Mouse (Mus musculus) neural tube, embryonic 10.5 days (tissue): ENCODE results near the gene Vbp1.

Experiments used
- DNase-seq: peaks from one replicate; pipeline ENCODE4 v3.0.0-alpha.2; 2017; ENCODE audit warnings: low spot score; ENCODE audit errors: extremely low spot score

The Vbp1 gene

DNA sequence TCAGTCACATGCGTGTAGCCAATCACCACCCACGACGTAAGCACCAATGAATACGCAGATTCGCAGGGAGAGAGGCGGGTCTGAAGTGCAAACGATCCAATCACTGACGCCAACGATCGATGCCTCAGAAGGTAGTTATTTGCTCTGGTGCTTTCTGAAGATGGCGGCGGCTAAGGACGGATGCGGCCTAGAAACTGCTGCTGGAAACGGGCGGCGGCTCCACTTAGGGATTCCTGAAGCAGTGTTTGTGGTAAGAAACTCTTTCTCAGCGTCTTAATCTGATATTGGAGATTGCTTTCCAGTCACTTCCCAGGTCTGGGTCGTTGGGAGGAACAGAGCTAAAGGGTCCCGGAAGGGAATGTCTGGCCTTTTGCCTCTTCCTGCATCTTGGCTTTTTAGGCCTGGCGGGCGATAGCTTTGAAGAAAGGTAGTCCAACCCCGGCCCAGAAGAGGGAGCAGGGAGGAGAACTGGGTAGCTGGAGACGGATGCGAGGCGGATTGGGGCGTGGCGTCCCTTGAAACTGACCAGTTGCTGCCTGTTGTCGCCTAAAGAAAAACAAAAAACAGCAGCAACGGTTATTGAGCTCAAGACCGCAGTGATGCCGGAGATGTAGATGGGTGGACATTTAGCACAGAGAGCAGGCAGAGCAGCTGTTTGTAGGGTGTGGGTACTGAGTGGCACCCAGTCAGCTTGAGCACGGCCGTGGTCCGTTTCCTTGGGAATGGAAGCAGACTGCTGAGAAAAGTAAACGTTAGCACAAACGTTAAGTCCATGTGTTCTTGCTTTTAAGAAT, at the start of gene Vbp1:
Gene Vbp1 (plus strand): TSS at position 121 of the 794 bp plus-strand sequence.
- peak; percentile 70 for DNase-seq

DNA sequence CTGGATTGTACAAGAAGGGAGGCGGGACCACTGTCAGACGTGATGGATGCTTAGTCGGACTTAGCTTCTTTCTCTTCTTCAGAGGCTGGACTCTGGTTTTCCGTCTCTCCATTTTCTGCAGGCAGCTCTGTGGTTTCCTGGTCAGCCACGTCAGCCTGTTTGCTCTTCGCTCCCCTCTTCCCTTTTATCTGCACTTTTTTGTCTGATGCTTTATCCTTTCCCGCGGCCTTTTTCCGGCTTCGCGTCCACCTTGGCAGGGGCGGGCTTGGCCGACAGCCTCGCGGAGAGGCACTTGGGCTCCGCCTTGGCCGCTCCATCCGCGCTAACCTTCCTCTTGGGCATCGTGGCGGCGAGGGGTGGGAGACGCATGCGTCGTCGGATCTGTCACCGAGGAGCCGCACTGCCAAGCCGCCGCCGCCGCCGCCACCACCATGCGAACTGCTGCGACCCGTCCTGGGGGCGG, 38.9 kb upstream of the Vbp1 start:
- DNase-seq: peak; percentile 72

DNA sequence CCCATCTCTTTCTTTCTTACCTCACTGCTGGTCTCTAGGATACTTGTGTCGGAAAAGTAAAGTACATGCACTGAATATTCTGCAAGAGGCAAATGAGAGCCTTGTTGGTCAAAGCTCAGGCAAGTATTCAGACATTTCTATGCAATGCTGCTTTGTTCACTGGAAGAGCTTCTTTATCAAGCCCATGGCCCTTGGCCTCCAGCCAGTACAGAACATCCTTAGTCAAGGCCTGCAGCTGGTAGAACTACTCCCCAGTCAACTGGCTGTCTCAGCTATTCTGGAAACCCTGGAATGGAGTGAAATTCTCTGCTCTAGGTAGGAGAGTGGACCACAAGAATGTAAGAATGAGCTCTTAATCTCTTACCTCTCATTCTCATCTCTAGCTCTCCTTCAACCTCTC, 24.2 kb upstream of the Vbp1 start:
- no peak for DNase-seq

DNA sequence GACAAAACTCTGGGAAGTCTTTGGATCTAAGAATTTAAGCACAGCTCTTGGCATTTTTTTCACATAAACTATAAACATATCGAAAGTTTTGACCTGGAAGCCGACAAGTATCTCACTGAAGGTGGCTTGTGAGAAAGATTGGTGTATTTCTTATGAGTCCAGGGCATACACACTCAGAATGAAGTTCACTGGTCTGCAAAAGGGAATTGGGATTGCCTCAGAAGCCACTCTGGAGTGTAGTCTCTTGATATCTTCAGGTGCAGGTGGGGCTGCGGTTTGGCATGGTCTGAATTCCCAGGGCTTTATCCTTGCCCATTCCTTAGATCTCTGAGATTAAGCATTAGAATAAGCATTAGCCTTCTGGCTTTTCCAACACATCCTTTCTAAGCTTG, 316 bp upstream of the Vbp1 start:
- no peak for DNase-seq

DNA sequence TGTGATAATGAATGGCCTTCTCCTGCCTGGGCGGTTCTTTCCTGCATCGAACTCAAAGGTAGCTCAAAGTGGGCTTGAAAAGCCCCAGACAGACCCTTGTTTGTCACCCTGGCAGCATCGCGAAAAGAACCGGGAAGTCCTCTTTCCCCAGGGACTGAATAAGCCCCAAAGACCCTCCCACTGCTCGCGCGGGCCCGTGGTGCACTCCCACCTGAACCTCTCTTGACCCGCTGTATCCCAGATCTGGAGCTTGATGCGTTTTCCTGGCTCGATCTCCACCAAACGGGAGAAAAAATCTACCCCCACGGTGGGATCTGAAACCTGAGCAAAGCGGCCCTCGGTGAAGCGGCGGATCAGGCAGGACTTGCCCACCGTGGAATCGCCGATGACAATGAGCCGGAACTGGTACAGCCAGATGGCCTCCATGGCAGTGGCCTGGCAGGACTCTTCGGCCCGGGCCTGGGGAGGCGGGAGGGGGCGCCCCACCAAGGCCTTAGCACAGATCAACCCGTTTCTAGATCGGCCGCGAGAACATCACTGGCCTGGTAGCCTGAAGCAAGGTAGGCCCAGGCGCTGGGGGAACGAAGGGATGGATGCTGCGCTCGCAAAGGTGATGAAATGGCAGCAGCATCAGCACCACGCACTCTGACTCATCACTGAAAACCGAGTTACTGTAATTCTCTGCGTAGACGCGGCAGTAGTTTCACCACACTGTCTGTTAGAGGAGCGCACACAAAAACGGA, 63.7 kb downstream of the Vbp1 start, which contains the start of gene Rab39b:
Gene Rab39b (minus strand): TSS at position 650 of the 743 bp plus-strand sequence.
- peak; percentile 61 for DNase-seq

DNA sequence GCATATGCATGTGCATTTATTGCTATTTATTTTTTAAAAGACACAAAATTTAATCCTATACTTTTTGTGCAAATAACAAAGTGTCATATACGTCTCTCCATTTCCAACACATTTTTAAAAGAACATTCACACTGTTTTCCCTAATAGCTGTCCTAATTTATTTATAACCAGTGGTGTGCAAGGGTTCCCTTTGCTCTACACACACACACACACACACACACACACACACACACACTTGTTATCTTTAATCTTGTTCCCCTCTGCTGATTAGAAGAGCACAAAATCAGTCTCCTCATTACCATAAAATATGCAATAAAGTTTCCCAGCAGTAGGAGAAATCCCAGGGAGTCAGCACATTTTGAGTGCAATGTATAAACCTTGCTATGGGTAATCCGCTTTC, 64.4 kb downstream of the Vbp1 start:
- no peak for DNase-seq
